Mouse (Mus musculus) ES-E14 (cell line): ENCODE measurements around the gene Cysrt1. TPM values are rescaled to one million over a fixed set of nuclear protein-coding genes. Genes with fewer than 3 reads are reported as not detected.

Experiments
- DNase-seq: peaks from one replicate; pipeline ENCODE4 v3.0.0-alpha.2; 2013; ENCODE audit warnings: low read depth, low spot score
- H3K27ac ChIP-seq: 2 replicates; pipeline ENCODE4 v1.5.1; 2012; ENCODE audit warnings: low read depth, mild to moderate bottlenecking, low read length, moderate library complexity, mixed read lengths; ENCODE audit not compliant: poor library complexity, insufficient read depth, severe bottlenecking
- H3K36me3 ChIP-seq: 2 replicates; pipeline ENCODE4 v1.6.1; 2012; ENCODE audit warnings: mild to moderate bottlenecking, low read length, moderate library complexity, mixed read lengths; ENCODE audit not compliant: control insufficient read depth, poor library complexity, insufficient read depth, severe bottlenecking
- H3K4me1 ChIP-seq, 2 experiments: fragments of 150-350 bp in 1 of 2; sonication (generic) in 1 of 2; 2 replicates each; pipeline ENCODE4 v1.6.1; 2012; ENCODE audit warnings: low read length in 2 of 2, mild to moderate bottlenecking in 1 of 2, mixed read lengths in 1 of 2; ENCODE audit not compliant: control insufficient read depth in 2 of 2, insufficient read depth in 2 of 2, poor library complexity in 1 of 2
- H3K4me3 ChIP-seq, 2 experiments: fragments of 150-350 bp in 1 of 2; sonication (generic) in 1 of 2; 2 replicates each; pipeline ENCODE4 v1.5.1; 2012; ENCODE audit warnings: low read length in 2 of 2, low read depth in 1 of 2, mild to moderate bottlenecking in 1 of 2, mixed read lengths in 1 of 2; ENCODE audit not compliant: insufficient read depth in 1 of 2, poor library complexity in 1 of 2, severe bottlenecking in 1 of 2
- H3K9ac ChIP-seq: 2 replicates; pipeline ENCODE4 v1.6.1; 2012; ENCODE audit warnings: low read depth, mild to moderate bottlenecking, low read length, mixed read lengths; ENCODE audit not compliant: poor library complexity, insufficient read depth, severe bottlenecking
- H3K9me3 ChIP-seq: fragments of 150-350 bp; sonication (generic); 2 replicates; pipeline ENCODE4 v1.6.1; 2012; ENCODE audit warnings: low read depth, mild to moderate bottlenecking, low read length; ENCODE audit not compliant: control insufficient read depth, insufficient read depth
- CHD2 ChIP-seq: IDR thresholded peaks from 2 replicates; pipeline ENCODE4 v1.6.1; 2014; ENCODE audit warnings: mild to moderate bottlenecking, low read depth, low read length, inconsistent platforms
- HCFC1 ChIP-seq: IDR thresholded peaks from 2 replicates; pipeline ENCODE4 v1.6.1; 2012; ENCODE audit warnings: low read length, inconsistent platforms, borderline replicate concordance; ENCODE audit not compliant: insufficient read depth
- MAFK ChIP-seq: IDR thresholded peaks from 2 replicates; pipeline ENCODE4 v1.6.1; 2014; ENCODE audit warnings: mild to moderate bottlenecking, low read depth, low read length, inconsistent platforms; ENCODE audit not compliant: insufficient read depth
- ZC3H11A ChIP-seq: IDR thresholded peaks from 2 replicates; pipeline ENCODE4 v1.6.1; 2012; ENCODE audit warnings: low read depth, mild to moderate bottlenecking, inconsistent platforms, low read length, borderline replicate concordance
- ZNF384 ChIP-seq: IDR thresholded peaks from 2 replicates; pipeline ENCODE4 v1.6.1; 2012; ENCODE audit warnings: low read depth, low read length, inconsistent platforms
- in situ Hi-C, 2 experiments: fragments of 600-800 bp; cut with MboI; formaldehyde crosslinking; loops; one replicate each; pipeline ENCODE4 v1.15.1; 2025; ENCODE audit warnings: low sequenced_read_pairs in 2 of 2, inconsistent platforms in 1 of 2; ENCODE audit not compliant: unreplicated experiment in 2 of 2
- total RNA-seq: library from RNA; depleted of rRNA; stranded (reverse); fragments of 300-350 nt; gene quantifications from 2 replicates; pipeline ENCODE4 v1.2.3, GENCODE M21; 2012

The Cysrt1 gene
- total RNA-seq, 1 experiment = 0.58 TPM

DNA sequence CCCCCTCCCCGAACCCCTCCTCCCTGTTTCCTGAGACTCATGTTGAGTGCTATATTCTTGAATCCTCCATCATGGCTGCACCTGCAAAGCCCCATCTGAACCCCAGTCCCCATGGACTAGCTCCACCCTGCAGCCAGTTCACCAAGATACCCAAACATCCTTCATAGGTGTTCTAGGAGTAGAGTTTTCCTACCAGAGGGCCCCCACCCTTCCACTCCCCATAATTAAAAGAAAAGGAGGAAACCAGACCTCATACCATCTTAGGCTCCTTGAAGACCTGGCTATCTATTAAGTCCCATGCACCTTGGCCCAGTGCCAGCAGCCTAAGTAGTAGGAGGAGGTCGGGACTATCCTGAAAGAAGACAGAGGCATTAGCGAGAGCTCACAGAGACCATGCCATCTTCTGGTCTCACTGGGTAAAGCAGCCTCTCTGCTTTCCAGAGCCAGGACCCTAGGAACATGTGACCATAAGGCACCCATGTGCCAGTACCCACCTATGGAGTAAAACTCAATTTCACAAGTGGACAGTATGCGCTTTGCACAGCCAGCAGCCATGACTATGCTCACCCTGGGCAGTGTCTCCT, 38.5 kb downstream of the Cysrt1 start:
- H3K9me3 ChIP-seq = no peaks in the 10 kb centered on the region
- no peak overlapping the region for H3K4me3 ChIP-seq
- no peak overlapping the region for H3K27ac ChIP-seq
- TF ChIP-seq CHD2 (no peak), HCFC1 (no peak), ZC3H11A (no peak), ZNF384 (no peak), MAFK (no peak)
- DNase-seq = no peak
- in situ Hi-C loops = no loop called here
- H3K36me3 ChIP-seq = peaks cover 54% of the 10 kb centered on the region
- H3K9ac ChIP-seq = no peak overlapping the region
- no peaks in the 10 kb centered on the region for H3K4me1 ChIP-seq

DNA sequence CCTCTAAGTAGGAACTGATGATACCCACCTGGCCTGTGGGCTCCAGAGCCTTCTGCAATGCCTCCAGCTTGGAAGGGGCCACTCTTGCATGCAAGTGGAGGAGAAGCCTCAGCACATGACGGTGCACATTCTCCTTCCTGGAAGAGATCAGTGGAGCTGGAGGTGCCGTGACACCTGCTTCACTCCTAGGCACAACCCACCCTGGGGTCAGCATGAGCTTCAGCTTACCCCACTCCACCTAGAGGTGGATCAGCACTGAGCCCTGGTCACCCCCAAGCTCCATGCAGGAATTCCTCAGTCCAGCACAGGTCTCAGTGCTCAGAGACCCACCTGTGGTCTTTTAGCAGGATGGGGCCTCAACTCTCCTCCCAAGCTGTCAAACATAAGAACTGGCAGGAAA, 41.6 kb downstream of the Cysrt1 start:
- Histone ChIP-seq H3K36me3 (peaks cover 46% of the 10 kb centered on the region), H3K9ac (no peak overlapping the region), H3K4me3 (no peak overlapping the region), H3K27ac (no peak overlapping the region), H3K4me1 (peaks cover 0 to 7% of the 10 kb centered on the region in 2 experiments; a peak in 1 of 4 replicates), H3K9me3 (no peaks in the 10 kb centered on the region)
- no peak for DNase-seq
- in situ Hi-C loops = no loop called here
- TF ChIP-seq MAFK (no peak), HCFC1 (no peak), ZNF384 (no peak), CHD2 (no peak), ZC3H11A (no peak)

DNA sequence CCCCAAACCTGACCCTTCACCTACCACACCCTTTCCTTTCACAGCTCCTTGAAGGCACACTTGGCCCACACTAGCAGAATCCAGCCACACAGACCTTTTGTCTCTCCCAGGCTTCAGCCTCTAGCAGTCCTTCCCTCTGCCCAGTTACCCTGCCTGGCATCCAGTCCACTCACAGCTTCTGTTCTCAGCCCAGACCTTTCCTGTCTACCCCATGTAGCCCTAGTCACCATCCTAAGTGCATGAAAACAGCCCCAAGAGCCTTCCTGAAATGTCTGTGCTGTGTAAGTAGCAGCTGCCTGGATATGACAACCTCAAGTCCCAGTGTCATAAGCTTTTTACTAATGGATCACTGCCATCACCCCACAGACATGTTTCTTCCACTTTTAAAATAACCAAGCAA, 44.3 kb downstream of the Cysrt1 start:
- DNase-seq = no peak
- H3K36me3 ChIP-seq = peaks cover 24% of the 10 kb centered on the region
- in situ Hi-C loops = no loop called here
- H3K4me3 ChIP-seq = no peak overlapping the region
- TF ChIP-seq ZNF384 (no peak), CHD2 (no peak), MAFK (no peak)
- H3K4me1 ChIP-seq = peaks cover under 1 to 22% of the 10 kb centered on the region in 2 experiments; a peak in 2 of 4 replicates
- no peak overlapping the region for H3K9ac ChIP-seq
- no peaks in the 10 kb centered on the region for H3K9me3 ChIP-seq
- no peak overlapping the region for H3K27ac ChIP-seq

- H3K36me3 ChIP-seq = peaks cover 20% of the 10 kb centered on the region
- no peak overlapping the region for H3K27ac ChIP-seq
- H3K4me1 ChIP-seq = peaks cover 2 to 22% of the 10 kb centered on the region in 2 experiments; a peak in 2 of 4 replicates
- no peak overlapping the region for H3K9ac ChIP-seq
- DNase-seq = no peak
- in situ Hi-C loops = no loop called here
- no peaks in the 10 kb centered on the region for H3K9me3 ChIP-seq
- TF ChIP-seq ZNF384 (no peak), HCFC1 (no peak), MAFK (no peak), ZC3H11A (no peak), CHD2 (no peak)
- peak overlapping the region in 1 of 2 experiments; percentile 66; a peak in 1 of 4 replicates for H3K4me3 ChIP-seq
These were observed 45.1 kb downstream of the Cysrt1 start for GRCm38 (mm10) chr2:25197191-25197590.
